Mouse (Mus musculus): ENCODE data around the gene Olfr1201.

Olfr1201 gene

GRCm38 (mm10) chr2:88792736-88793135 is at the start of gene Olfr1201:
TSS of gene Olfr1201 (plus strand) at chr2:88793036.
- no peak for DNase-seq

- DNase-seq = no peak
Observed at GRCm38 (mm10) chr2:88743379-88743778, 49.5 kb upstream of the Olfr1201 start.

- no peak for DNase-seq
Observed at GRCm38 (mm10) chr2:88751270-88751669, 41.6 kb upstream of the Olfr1201 start, which contains the start of gene Olfr1198. TSS of gene Olfr1198 (minus strand) at chr2:88751370.

- no peak for DNase-seq
Observed at GRCm38 (mm10) chr2:88760369-88760768, 32.5 kb upstream of the Olfr1201 start, which contains the start of gene Olfr1199. TSS of gene Olfr1199 (minus strand) at chr2:88760469.

- DNase-seq = no peak
Observed at GRCm38 (mm10) chr2:88770388-88770787, 22.4 kb upstream of the Olfr1201 start, which contains the start of gene Olfr1200. TSS of gene Olfr1200 (minus strand) at chr2:88770488.

GRCm38 (mm10) chr2:88814196-88814595 is 21.4 kb downstream of the Olfr1201 start, which contains the start of gene Olfr1202:
TSS of gene Olfr1202 (plus strand) at chr2:88814496.
- no peak for DNase-seq

- DNase-seq = no peak
Observed at GRCm38 (mm10) chr2:88829437-88829836, 36.6 kb downstream of the Olfr1201 start, which contains the start of gene Olfr1205. TSS of gene Olfr1205 (plus strand) at chr2:88829737.

GRCm38 (mm10) chr2:88838477-88838876 is 45.6 kb downstream of the Olfr1201 start:
- no peak for DNase-seq

Data from thymus, postnatal 36 days (tissue).